In the genomic region with DNA sequence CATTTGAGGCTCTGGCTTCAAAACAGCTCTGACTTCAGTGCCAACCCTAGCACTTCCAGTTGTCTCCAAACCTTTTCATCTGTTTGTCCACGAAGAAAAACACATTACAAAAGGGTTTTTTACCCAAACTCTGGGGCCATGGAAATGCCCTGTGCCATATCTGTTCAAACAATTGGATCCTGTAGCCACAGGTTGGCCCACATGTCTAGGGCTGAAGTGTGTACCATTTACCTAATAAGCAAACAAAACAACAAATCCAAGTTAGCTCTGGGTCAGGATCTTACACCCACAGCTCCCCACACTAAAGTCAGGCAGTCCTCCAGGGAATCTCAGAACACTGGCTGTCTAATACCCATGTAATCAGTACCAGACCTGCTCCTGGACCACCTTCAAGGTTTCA, we compare ENCODE assay signal across 40 mouse cellular contexts. TPM values are rescaled to one million over a fixed set of nuclear protein-coding genes. Genes with fewer than 3 reads are reported as not detected.
"Had no signal": no experiment of that assay in that cellular context is flagged by ENCODE, and none has a peak within 500 bp of the region (broad histone marks: within the 10 kb centered on the region; RNA-seq: fewer than 3 reads in every experiment).

No protein-coding gene starts in this region.

RNA-seq across cellular contexts. Expression of a gene that starts 6.1 kb away (rescaled TPM):
- total RNA-seq: heart, postnatal 10 days; heart, postnatal 25 days; heart, postnatal 36 days; heart, postnatal 4 days; hematopoietic stem cell, adult 5-6 weeks; hindbrain, postnatal 0 days; layer of hippocampus, adult 18-20 months; layer of hippocampus, adult 2 months; layer of hippocampus, adult 8-10 months; layer of hippocampus, postnatal 10 days; layer of hippocampus, postnatal 14 days; layer of hippocampus, postnatal 25 days; layer of hippocampus, postnatal 36 days had no signal
- polyA plus RNA-seq: heart, embryonic 10.5 days; heart, embryonic 11.5 days; heart, embryonic 12.5 days; heart, embryonic 14.5 days; heart, embryonic 15.5 days; heart, postnatal 0 days; hindbrain, embryonic 10.5 days; hindbrain, embryonic 11.5 days; hindbrain, embryonic 12.5 days; hindbrain, embryonic 13.5 days; hindbrain, embryonic 14.5 days; hindbrain, embryonic 15.5 days; hindbrain, embryonic 16.5 days; hindbrain, postnatal 0 days; kidney, embryonic 14.5 days; kidney, embryonic 15.5 days; kidney, embryonic 16.5 days; kidney, postnatal 0 days had no signal

RNA-seq across cellular contexts. Expression of a gene that starts 22.5 kb away (rescaled TPM):
- total RNA-seq: heart, postnatal 10 days; heart, postnatal 14 days; heart, postnatal 25 days; heart, postnatal 36 days; heart, postnatal 4 days; hematopoietic stem cell, adult 5-6 weeks; hindbrain, postnatal 0 days; layer of hippocampus, adult 18-20 months; layer of hippocampus, adult 2 months; layer of hippocampus, adult 8-10 months; layer of hippocampus, postnatal 10 days; layer of hippocampus, postnatal 14 days; layer of hippocampus, postnatal 25 days; layer of hippocampus, postnatal 36 days had no signal
- polyA plus RNA-seq: heart, embryonic 10.5 days; heart, embryonic 11.5 days; heart, embryonic 12.5 days; heart, embryonic 13.5 days; heart, embryonic 14.5 days; heart, embryonic 15.5 days; heart, embryonic 16.5 days; heart, postnatal 0 days; hindbrain, embryonic 10.5 days; hindbrain, embryonic 11.5 days; hindbrain, embryonic 12.5 days; hindbrain, embryonic 13.5 days; hindbrain, embryonic 14.5 days; hindbrain, embryonic 15.5 days; hindbrain, embryonic 16.5 days; hindbrain, postnatal 0 days; inflammation-experienced regulatory T-cells, adult 6 months; intestine, embryonic 14.5 days; intestine, embryonic 15.5 days; intestine, embryonic 16.5 days; intestine, postnatal 0 days; kidney, adult 2 months; kidney, embryonic 14.5 days; kidney, embryonic 15.5 days; kidney, embryonic 16.5 days; kidney, postnatal 0 days; large intestine, adult 2 months had no signal

RNA-seq across cellular contexts. Expression of a gene that starts 31.1 kb away (rescaled TPM):
- total RNA-seq: heart, postnatal 10 days; heart, postnatal 14 days; heart, postnatal 25 days; heart, postnatal 36 days; heart, postnatal 4 days; hematopoietic stem cell, adult 5-6 weeks; hindbrain, postnatal 0 days; layer of hippocampus, adult 18-20 months; layer of hippocampus, adult 2 months; layer of hippocampus, adult 8-10 months; layer of hippocampus, postnatal 10 days; layer of hippocampus, postnatal 14 days; layer of hippocampus, postnatal 25 days; layer of hippocampus, postnatal 36 days had no signal
- polyA plus RNA-seq: heart, embryonic 10.5 days; heart, embryonic 11.5 days; heart, embryonic 12.5 days; heart, embryonic 13.5 days; heart, embryonic 14.5 days; heart, embryonic 15.5 days; heart, embryonic 16.5 days; heart, postnatal 0 days; hindbrain, embryonic 10.5 days; hindbrain, embryonic 11.5 days; hindbrain, embryonic 12.5 days; hindbrain, embryonic 13.5 days; hindbrain, embryonic 14.5 days; hindbrain, embryonic 15.5 days; hindbrain, embryonic 16.5 days; hindbrain, postnatal 0 days; inflammation-experienced regulatory T-cells, adult 6 months; intestine, embryonic 14.5 days; intestine, embryonic 15.5 days; intestine, embryonic 16.5 days; intestine, postnatal 0 days; kidney, adult 2 months; kidney, embryonic 14.5 days; kidney, embryonic 15.5 days; kidney, embryonic 16.5 days; kidney, postnatal 0 days had no signal

RNA-seq across cellular contexts. Expression of a gene that starts 56.7 kb away (rescaled TPM):
- total RNA-seq: heart, postnatal 4 days; hematopoietic stem cell, adult 5-6 weeks; hindbrain, postnatal 0 days; layer of hippocampus, adult 2 months; layer of hippocampus, postnatal 14 days had no signal
- polyA plus RNA-seq: heart, embryonic 10.5 days; heart, embryonic 11.5 days; heart, embryonic 12.5 days; heart, embryonic 13.5 days; heart, embryonic 14.5 days; hindbrain, embryonic 10.5 days; hindbrain, embryonic 11.5 days; hindbrain, embryonic 14.5 days; hindbrain, embryonic 16.5 days had no signal

RNA-seq across cellular contexts. Expression of a gene that starts 59.8 kb away (rescaled TPM):
- total RNA-seq: heart, postnatal 10 days; heart, postnatal 14 days; heart, postnatal 25 days; heart, postnatal 36 days; heart, postnatal 4 days; hematopoietic stem cell, adult 5-6 weeks; hindbrain, postnatal 0 days; layer of hippocampus, adult 18-20 months; layer of hippocampus, adult 2 months; layer of hippocampus, adult 8-10 months; layer of hippocampus, postnatal 10 days; layer of hippocampus, postnatal 14 days; layer of hippocampus, postnatal 25 days; layer of hippocampus, postnatal 36 days had no signal
- polyA plus RNA-seq: heart, embryonic 10.5 days; heart, embryonic 11.5 days; heart, embryonic 12.5 days; heart, embryonic 13.5 days; heart, embryonic 14.5 days; heart, embryonic 15.5 days; heart, embryonic 16.5 days; heart, postnatal 0 days; hindbrain, embryonic 10.5 days; hindbrain, embryonic 11.5 days; hindbrain, embryonic 12.5 days; hindbrain, embryonic 13.5 days; hindbrain, embryonic 14.5 days; hindbrain, embryonic 15.5 days; hindbrain, embryonic 16.5 days; hindbrain, postnatal 0 days; inflammation-experienced regulatory T-cells, adult 6 months; intestine, embryonic 14.5 days; intestine, embryonic 15.5 days; intestine, embryonic 16.5 days; intestine, postnatal 0 days; kidney, adult 2 months; kidney, embryonic 14.5 days; kidney, embryonic 15.5 days; kidney, embryonic 16.5 days; kidney, postnatal 0 days; large intestine, adult 2 months had no signal
